Mouse (Mus musculus): ENCODE results near the gene Gad2.

- TF ChIP-seq POLR2A (IDR thresholded peaks at IDR 0.05; ENCODE audit: insufficient read depth, low read depth, low read length), result no peak
- TF ChIP-seq CTCF (IDR thresholded peaks at IDR 0.05), result no peak
Measured at GRCm38 (mm10) chr2:22651826-22652225, 29.8 kb downstream of the Gad2 start.
